Mouse (Mus musculus) heart, embryonic 10.5 days (tissue): ENCODE data around the gene Abcc4. TPM values are rescaled to one million over a fixed set of nuclear protein-coding genes. Genes with fewer than 3 reads are reported as not detected.

Experiments
- DNase-seq: peaks from one replicate; pipeline ENCODE4 v3.0.0-alpha.2; 2017; ENCODE audit warnings: low spot score
- H3K27ac ChIP-seq: fragments of 300-500 bp; sonication (generic); 2 replicates; pipeline ENCODE4 v1.5.1; 2016; ENCODE audit warnings: mild to moderate bottlenecking
- H3K27me3 ChIP-seq: fragments of 300-500 bp; sonication (generic); 2 replicates; pipeline ENCODE4 v1.6.1; 2016; ENCODE audit warnings: mild to moderate bottlenecking; ENCODE audit not compliant: poor library complexity, insufficient read depth, severe bottlenecking
- H3K36me3 ChIP-seq: fragments of 300-500 bp; sonication (generic); 2 replicates; pipeline ENCODE4 v1.6.1; 2016; ENCODE audit warnings: mild to moderate bottlenecking, moderate library complexity
- H3K4me1 ChIP-seq: fragments of 300-500 bp; sonication (generic); 2 replicates; pipeline ENCODE4 v1.6.1; 2016; ENCODE audit warnings: mild to moderate bottlenecking
- H3K4me3 ChIP-seq: fragments of 300-500 bp; sonication (generic); 2 replicates; pipeline ENCODE4 v1.5.1; 2016; ENCODE audit warnings: mild to moderate bottlenecking, moderate library complexity
- H3K9me3 ChIP-seq: fragments of 300-500 bp; sonication (generic); 2 replicates; pipeline ENCODE4 v1.6.1; 2016; ENCODE audit warnings: mild to moderate bottlenecking, moderate library complexity
- WGBS: fragments of 180-500 bp; shearing (Covaris S2); methylation state at CpG from one replicate; pipeline ENCODE4 v1.1.7; 2016; 5-methylcytosine and 5-hydroxymethylcytosine counted together
- polyA plus RNA-seq: library from polyadenylated mRNA; unstranded; fragments of >200 nt; fragmentation: Nextera tagmentation; extraction: Ambion mirVana; gene quantifications from 2 replicates; pipeline ENCODE4 v1.2.1, GENCODE M21; 2016

The Abcc4 gene
- polyA plus RNA-seq, 1 experiment from 2014 or later: 1.9 TPM

GRCm38 (mm10) chr14:118486349-118486748 is 219.7 kb downstream of the Abcc4 start:
- Histone ChIP-seq H3K36me3 (no peaks in the 10 kb centered on the region), H3K27ac (no peak overlapping the region), H3K4me3 (no peak overlapping the region), H3K27me3 (no peaks in the 10 kb centered on the region), H3K4me1 (no peaks in the 10 kb centered on the region), H3K9me3 (no peaks in the 10 kb centered on the region)
- DNase-seq: no peak
- 53% methylated on average over 11 of the region's 11 CpGs for WGBS

GRCm38 (mm10) chr14:118485646-118486045 is 220.4 kb downstream of the Abcc4 start:
- Histone ChIP-seq H3K9me3 (no peaks in the 10 kb centered on the region), H3K36me3 (no peaks in the 10 kb centered on the region), H3K27me3 (no peaks in the 10 kb centered on the region), H3K4me3 (no peak overlapping the region), H3K27ac (no peak overlapping the region), H3K4me1 (no peaks in the 10 kb centered on the region)
- 94% methylated on average over 6 of the region's 6 CpGs for WGBS
- DNase-seq: no peak

DNA sequence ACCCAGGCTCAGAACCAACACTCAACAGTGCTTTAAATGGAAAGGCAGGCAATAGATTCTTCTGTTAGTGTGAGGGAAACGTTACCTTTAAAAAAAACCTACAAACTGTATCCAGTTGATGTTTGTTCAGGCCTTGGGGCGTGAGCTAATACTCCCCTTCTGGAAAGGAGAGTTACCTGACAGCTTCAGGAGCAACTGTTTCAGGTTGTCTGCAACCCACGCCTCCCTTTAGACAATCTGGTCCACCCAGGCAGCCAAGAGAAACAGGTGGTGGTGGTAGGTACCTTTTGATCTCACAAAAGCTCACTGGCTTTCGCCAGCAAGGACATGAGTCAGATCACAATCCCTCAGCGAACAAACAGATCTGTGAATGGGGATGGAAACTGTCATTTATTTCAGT is 223.7 kb downstream of the Abcc4 start:
- Histone ChIP-seq H3K27ac (no peak overlapping the region), H3K27me3 (no peaks in the 10 kb centered on the region), H3K4me3 (no peak overlapping the region), H3K9me3 (no peaks in the 10 kb centered on the region), H3K4me1 (no peaks in the 10 kb centered on the region), H3K36me3 (no peaks in the 10 kb centered on the region)
- 82% methylated on average over 5 of the region's 5 CpGs for WGBS
- no peak for DNase-seq

DNA sequence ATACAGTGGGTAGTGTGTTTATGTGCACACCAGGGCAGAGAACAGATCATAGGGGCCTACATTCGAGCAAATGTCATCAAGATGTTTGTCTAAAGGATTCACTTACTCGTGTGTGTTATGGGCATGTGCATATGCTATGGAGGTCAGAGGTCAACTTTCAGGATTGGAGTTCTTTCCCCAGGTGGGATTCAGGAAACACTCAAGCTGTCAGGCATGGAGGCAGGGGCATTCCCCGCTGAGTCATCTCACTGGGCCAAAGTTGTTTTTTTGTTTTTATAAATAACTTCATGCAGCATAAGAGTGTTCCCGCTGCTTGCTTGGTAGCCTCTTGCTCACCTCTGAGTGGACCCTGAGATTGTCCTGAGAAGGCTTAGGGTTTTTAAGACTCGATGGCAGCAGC is 224.2 kb downstream of the Abcc4 start:
- H3K36me3 ChIP-seq: no peaks in the 10 kb centered on the region
- no peaks in the 10 kb centered on the region for H3K4me1 ChIP-seq
- H3K9me3 ChIP-seq: no peaks in the 10 kb centered on the region
- no peak for DNase-seq
- no peak overlapping the region for H3K4me3 ChIP-seq
- no peaks in the 10 kb centered on the region for H3K27me3 ChIP-seq
- WGBS: 78% methylated on average over 5 of the region's 5 CpGs
- H3K27ac ChIP-seq: no peak overlapping the region

DNA sequence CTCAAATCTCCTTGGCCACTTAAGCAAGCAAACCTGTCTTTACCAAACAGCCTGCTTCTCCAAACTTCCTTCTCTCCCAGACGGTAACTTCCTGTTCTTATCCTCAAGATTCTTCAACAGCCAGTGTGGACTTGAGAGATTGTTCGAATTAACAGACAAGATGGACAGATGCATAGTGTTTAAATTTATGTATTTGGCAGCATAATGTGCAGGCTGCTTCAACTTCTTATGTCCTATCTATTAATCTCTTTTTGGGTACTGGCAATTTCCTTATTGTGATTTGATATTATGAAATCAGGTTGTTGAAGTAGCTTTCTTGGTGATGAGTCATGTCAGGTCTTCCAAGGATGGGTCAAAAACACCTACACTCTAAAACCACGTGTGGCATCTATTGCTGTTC is 229.7 kb downstream of the Abcc4 start:
- H3K27me3 ChIP-seq: peaks cover 31% of the 10 kb centered on the region
- WGBS: 68% methylated on average over 3 of the region's 3 CpGs

DNA sequence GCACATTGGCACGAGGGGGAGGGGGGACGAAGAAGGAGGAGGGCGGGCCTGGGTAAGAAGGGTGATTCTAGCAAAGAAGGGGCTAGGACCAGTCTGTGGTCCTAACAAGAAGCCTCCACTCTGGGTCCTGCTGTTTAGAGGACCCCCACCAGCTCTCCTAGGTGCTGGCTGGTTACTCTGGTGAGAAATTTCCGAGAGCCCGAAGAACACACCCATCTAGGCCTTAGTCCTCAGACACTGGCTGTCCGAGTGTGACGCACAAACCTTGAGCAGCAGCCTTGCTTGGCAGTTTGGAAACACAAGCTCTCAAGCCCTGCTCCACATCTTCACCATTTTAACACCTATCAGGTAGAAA is 230.9 kb downstream of the Abcc4 start:
- 58% methylated on average over 7 of the region's 7 CpGs for WGBS
- Histone ChIP-seq H3K27ac (no peak overlapping the region), H3K4me1 (peaks cover 10% of the 10 kb centered on the region; the same call in 1 of the 2 replicates), H3K4me3 (no peak overlapping the region), H3K27me3 (peaks cover 36% of the 10 kb centered on the region), H3K9me3 (no peaks in the 10 kb centered on the region), H3K36me3 (no peaks in the 10 kb centered on the region)
- DNase-seq: peak; percentile 53

More for the DNA sequence above, 229.7 kb downstream of the Abcc4 start:
- Histone ChIP-seq H3K9me3 (no peaks in the 10 kb centered on the region), H3K36me3 (no peaks in the 10 kb centered on the region), H3K4me3 (no peak overlapping the region), H3K27ac (no peak overlapping the region), H3K4me1 (peaks cover 10% of the 10 kb centered on the region; the same call in 1 of the 2 replicates)
- no peak for DNase-seq

- Histone ChIP-seq H3K27ac (no peak overlapping the region), H3K4me3 (peak overlapping the region; percentile 71), H3K36me3 (no peaks in the 10 kb centered on the region), H3K9me3 (no peaks in the 10 kb centered on the region), H3K4me1 (peaks cover 10% of the 10 kb centered on the region; the same call in 1 of the 2 replicates), H3K27me3 (peaks cover 37% of the 10 kb centered on the region)
- no peak for DNase-seq
- WGBS: 18% methylated on average over 26 of the region's 26 CpGs
Measured at GRCm38 (mm10) chr14:118474226-118475099, 231.6 kb downstream of the Abcc4 start.

- Histone ChIP-seq H3K27me3 (peaks cover 37% of the 10 kb centered on the region), H3K4me1 (peaks cover 10% of the 10 kb centered on the region; the same call in 1 of the 2 replicates), H3K9me3 (no peaks in the 10 kb centered on the region), H3K4me3 (peak overlapping the region; percentile 71), H3K36me3 (no peaks in the 10 kb centered on the region), H3K27ac (peak overlapping the region; percentile 24; the same call in 1 of the 2 replicates)
- peak; percentile 78 for DNase-seq
- WGBS: under 1% methylated on average over 37 of the region's 37 CpGs
Measured at GRCm38 (mm10) chr14:118473831-118474193, 232.2 kb downstream of the Abcc4 start.

DNA sequence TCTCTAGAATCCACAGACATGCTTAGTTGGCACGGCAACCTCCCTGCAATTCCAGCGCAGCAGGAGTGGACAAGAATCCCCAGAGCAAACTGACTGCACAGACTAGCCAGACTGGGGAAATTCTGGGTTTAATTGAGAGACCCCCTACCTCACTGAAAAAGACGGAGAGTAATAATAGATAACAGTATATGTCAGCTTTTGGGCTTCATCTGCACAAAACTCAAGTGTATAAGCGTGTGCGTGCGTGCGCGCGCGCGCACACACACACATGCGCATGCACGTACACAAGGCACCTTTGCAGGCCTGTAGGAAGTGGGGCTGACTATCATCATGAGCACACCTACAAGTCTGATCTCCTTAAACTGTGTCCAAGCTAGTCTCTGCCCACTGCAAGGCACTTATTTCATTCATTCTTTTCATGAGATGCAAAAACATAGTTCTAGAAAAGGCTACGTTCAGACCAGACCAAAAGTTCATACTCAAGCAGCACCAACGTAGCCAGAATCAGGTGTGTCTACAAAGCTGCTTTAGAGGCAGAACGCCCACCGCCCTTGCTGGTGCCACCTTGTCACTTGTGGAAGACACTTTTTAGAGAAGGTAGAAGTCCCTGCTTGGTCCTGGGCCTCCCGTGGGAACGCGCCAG is 232.7 kb downstream of the Abcc4 start:
- DNase-seq: no peak
- H3K27me3 ChIP-seq: peaks cover 39% of the 10 kb centered on the region

DNA sequence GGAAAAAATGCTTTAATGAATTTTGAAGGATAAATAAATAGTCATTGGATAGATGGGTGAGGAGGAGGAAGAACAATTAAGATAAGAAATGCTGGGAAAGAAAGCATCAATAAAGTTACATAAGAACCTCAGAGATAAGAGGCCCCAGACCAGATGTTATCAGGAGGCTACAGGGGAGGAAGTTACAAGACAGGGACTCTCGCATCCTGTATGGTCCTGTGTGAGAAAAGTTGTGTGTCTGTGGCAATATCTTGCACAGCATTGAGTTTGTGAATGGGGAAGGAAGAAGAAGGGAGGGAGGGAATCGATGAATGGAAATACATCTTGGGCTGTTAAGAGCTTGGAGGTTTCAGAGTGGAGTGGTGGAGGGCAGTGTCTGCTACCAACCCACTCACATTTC is 240.7 kb downstream of the Abcc4 start:
- WGBS: 69% methylated on average over 2 of the region's 2 CpGs
- H3K27ac ChIP-seq: no peak overlapping the region
- H3K27me3 ChIP-seq: peaks cover 8% of the 10 kb centered on the region
- H3K36me3 ChIP-seq: no peaks in the 10 kb centered on the region
- no peaks in the 10 kb centered on the region for H3K9me3 ChIP-seq
- DNase-seq: peak; percentile 24
- H3K4me3 ChIP-seq: no peak overlapping the region
- H3K4me1 ChIP-seq: no peaks in the 10 kb centered on the region

More for the DNA sequence above, 232.7 kb downstream of the Abcc4 start:
- Histone ChIP-seq H3K4me3 (peak overlapping the region; percentile 71), H3K9me3 (no peaks in the 10 kb centered on the region), H3K27ac (peak overlapping the region; percentile 24; the same call in 1 of the 2 replicates), H3K4me1 (peaks cover 10% of the 10 kb centered on the region; the same call in 1 of the 2 replicates), H3K36me3 (no peaks in the 10 kb centered on the region)
- 14% methylated on average over 20 of the region's 20 CpGs for WGBS

DNA sequence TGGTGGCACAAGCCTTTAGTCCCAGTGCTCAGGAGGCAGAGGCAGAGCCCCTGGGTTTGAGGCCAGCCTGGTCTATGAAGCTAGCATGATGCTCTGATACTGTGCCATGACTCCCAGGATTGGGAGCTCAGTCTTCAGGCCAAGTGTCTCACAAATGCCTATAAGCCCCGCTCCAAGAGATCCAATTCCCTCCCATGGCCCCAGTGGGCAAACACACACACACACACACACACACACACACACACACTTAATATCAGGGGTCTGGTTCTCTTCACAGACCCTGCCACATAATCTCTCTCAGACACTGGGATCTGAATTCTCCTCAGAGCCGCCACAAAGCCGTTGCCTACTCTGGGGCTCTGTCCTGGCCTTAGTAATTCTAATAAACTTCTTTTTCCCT is 241.6 kb downstream of the Abcc4 start:
- 78% methylated on average over 3 of the region's 3 CpGs for WGBS
- peak; percentile 52 for DNase-seq
- no peaks in the 10 kb centered on the region for H3K9me3 ChIP-seq
- H3K36me3 ChIP-seq: no peaks in the 10 kb centered on the region
- H3K27me3 ChIP-seq: peaks cover 5% of the 10 kb centered on the region; the same call in 1 of the 2 replicates
- H3K4me3 ChIP-seq: no peak overlapping the region
- H3K27ac ChIP-seq: no peak overlapping the region
- H3K4me1 ChIP-seq: no peaks in the 10 kb centered on the region

DNA sequence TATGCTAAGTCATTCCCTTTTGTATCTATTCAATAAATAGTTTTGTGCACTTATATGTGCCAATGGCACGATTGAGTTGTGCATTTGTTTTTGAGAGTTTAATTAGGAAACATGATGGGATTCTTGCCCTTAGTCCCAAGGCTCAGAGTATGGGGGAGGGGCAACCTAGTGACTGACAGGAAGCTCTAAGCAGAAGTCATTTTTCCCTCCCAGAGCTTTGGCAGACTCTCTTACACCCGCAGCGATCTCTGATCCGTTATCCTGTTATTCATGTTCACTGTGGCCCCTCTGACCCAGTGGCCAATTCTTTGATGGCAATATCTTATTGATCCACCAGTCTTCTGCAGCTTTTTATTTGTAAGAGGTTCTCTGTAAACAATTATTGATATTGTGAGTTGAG is 253.4 kb downstream of the Abcc4 start:
- no peaks in the 10 kb centered on the region for H3K27me3 ChIP-seq
- WGBS: 67% methylated on average over 4 of the region's 4 CpGs
- no peak for DNase-seq
- H3K9me3 ChIP-seq: no peaks in the 10 kb centered on the region
- H3K27ac ChIP-seq: no peak overlapping the region
- no peaks in the 10 kb centered on the region for H3K4me1 ChIP-seq
- H3K36me3 ChIP-seq: no peaks in the 10 kb centered on the region
- no peak overlapping the region for H3K4me3 ChIP-seq

DNA sequence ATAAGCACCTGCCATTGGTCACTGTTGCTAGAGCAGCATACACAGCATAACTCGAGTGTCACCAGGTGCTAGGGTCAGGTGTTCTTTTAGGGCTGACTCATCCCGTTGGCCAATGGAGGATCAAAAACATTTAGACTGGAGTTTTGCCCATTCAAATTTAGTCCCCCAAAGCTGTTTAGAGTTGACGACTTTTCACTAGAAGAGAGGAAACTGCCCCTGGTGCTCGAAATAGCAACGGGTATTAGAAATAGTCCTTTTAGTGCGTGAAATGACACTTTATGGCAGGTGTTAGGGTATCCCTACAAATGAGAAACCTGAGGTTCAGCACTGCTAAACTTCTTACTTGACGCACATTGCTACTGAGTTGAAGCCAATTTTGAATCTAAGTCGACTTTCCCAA is 265.9 kb downstream of the Abcc4 start:
- peaks cover 72% of the 10 kb centered on the region for H3K27me3 ChIP-seq

More for the DNA sequence above, 265.9 kb downstream of the Abcc4 start:
- no peaks in the 10 kb centered on the region for H3K9me3 ChIP-seq
- no peak for DNase-seq
- WGBS: 68% methylated on average over 8 of the region's 8 CpGs
- no peaks in the 10 kb centered on the region for H3K36me3 ChIP-seq
- no peak overlapping the region for H3K4me3 ChIP-seq
- H3K27ac ChIP-seq: no peak overlapping the region
- no peaks in the 10 kb centered on the region; the same call in none of the 2 replicates for H3K4me1 ChIP-seq
